Mouse (Mus musculus): ENCODE data around the gene Snx21.

GRCm38 (mm10) chr2:164739876-164740275 lies 45.7 kb upstream of the Snx21 start:
- TF ChIP-seq POLR2A (IDR thresholded peaks at IDR 0.05; ENCODE audit: low read depth, low read length): no peak
- no peak for TF ChIP-seq CTCF (IDR thresholded peaks at IDR 0.05; ENCODE audit: extremely low read depth, insufficient read length, insufficient replicate concordance, low read depth, low read length)
